Mouse (Mus musculus): ENCODE data around the gene Cflar.
"Not testable (repeated sequence)": the region's sequence is repeated elsewhere in the genome, so short reads cannot be mapped to it uniquely, and the experiment has no call there.

GRCm38 (mm10) chr1:58697607-58698006 lies 13.7 kb upstream of the Cflar start:
- TF ChIP-seq CTCF (IDR thresholded peaks at IDR 0.05; ENCODE audit: low read depth): peak; percentile 39
- not testable (repeated sequence) for TF ChIP-seq EP300 (IDR thresholded peaks at IDR 0.05; ENCODE audit: low read depth)
